Mouse (Mus musculus) C2C12 (cell line): ENCODE measurements around the gene Rpl6. TPM values are rescaled to one million over a fixed set of nuclear protein-coding genes. Genes with fewer than 3 reads are reported as not detected.

ENCODE experiments used
- H3K27me3 ChIP-seq: one replicate; pipeline ENCODE4 v1.6.1; 2011; ENCODE audit not compliant: control insufficient read depth, insufficient read depth, insufficient read length
- H3K36me3 ChIP-seq: one replicate; pipeline ENCODE4 v1.6.1; 2011; ENCODE audit not compliant: control insufficient read depth, insufficient read depth
- H3K4me3 ChIP-seq: one replicate; pipeline ENCODE4 v1.5.1; 2011; ENCODE audit warnings: mild to moderate bottlenecking, control low read depth; ENCODE audit not compliant: poor library complexity, insufficient read depth, severe bottlenecking
- H3K79me2 ChIP-seq: one replicate; pipeline ENCODE4 v1.6.1; 2011; ENCODE audit not compliant: control insufficient read depth, insufficient read depth
- H3K79me3 ChIP-seq: one replicate; pipeline ENCODE4 v1.6.1; 2011; ENCODE audit warnings: low read depth, control low read depth
- H3ac ChIP-seq: one replicate; pipeline ENCODE3; 2011; ENCODE audit warnings: low read depth; ENCODE audit not compliant: control insufficient read depth, insufficient read length
- CEBPB ChIP-seq: IDR thresholded peaks from one replicate; pipeline ENCODE4 v1.6.1; 2011; ENCODE audit warnings: low read depth, mild to moderate bottlenecking, control low read depth, moderate library complexity
- CTCF ChIP-seq: IDR thresholded peaks from one replicate; pipeline ENCODE4 v1.5.1; 2011; ENCODE audit not compliant: control insufficient read depth, insufficient read depth, insufficient read length
- FOSL1 ChIP-seq: IDR thresholded peaks from one replicate; pipeline ENCODE4 v1.8.0; 2011; ENCODE audit warnings: mild to moderate bottlenecking, low read length; ENCODE audit not compliant: poor library complexity, insufficient read depth, severe bottlenecking
- MAX ChIP-seq: IDR thresholded peaks from one replicate; pipeline ENCODE4 v1.6.1; 2011; ENCODE audit warnings: mild to moderate bottlenecking, control low read depth
- MYOD1 ChIP-seq: IDR thresholded peaks from one replicate; pipeline ENCODE4 v1.6.1; 2011; ENCODE audit warnings: low read depth; ENCODE audit not compliant: control insufficient read depth, insufficient read length
- MYOG ChIP-seq: IDR thresholded peaks from one replicate; pipeline ENCODE4 v1.6.1; 2011; ENCODE audit not compliant: control insufficient read depth, insufficient read length; ENCODE audit errors: extremely low read depth
- USF1 ChIP-seq: IDR thresholded peaks from one replicate; pipeline ENCODE4 v1.6.1; 2011; ENCODE audit warnings: low read depth, mild to moderate bottlenecking, control low read depth, moderate library complexity
- polyA plus RNA-seq: library from polyadenylated mRNA; unstranded; fragments of >200 nt; fragmentation: generic; extraction: Trizol; gene quantifications from one replicate; pipeline ENCODE4 v1.2.1, GENCODE M21; 2012; ENCODE audit warnings: missing spikeins

Gene Rpl6
- polyA plus RNA-seq, 1 experiment, result 1,946 TPM

DNA sequence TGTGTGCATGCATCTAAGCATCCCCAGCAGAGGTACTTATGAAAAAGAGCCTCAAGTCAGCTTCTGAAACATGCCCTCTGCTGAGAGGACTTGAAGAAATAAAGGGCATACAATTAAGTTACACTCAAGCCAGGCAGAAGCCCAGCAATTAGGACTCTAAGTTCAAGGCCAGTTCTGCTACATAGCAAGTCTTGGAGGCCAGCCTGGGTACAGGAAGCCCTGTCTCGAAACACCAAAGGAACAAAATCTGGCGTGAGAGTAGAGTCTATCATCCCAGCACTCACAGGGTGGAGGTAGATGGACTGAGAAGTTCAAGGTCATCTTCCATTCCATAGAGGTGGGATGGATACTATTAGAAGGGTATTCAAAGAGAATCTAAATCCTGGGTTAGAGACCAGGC lies 19.9 kb upstream of the Rpl6 start:
- H3K79me3 ChIP-seq, result peaks cover 97% of the 10 kb centered on the region
- H3K27me3 ChIP-seq, result no peaks in the 10 kb centered on the region
- H3K4me3 ChIP-seq, result no peak overlapping the region
- H3ac ChIP-seq, result no peak overlapping the region
- peaks cover 100% of the 10 kb centered on the region for H3K79me2 ChIP-seq
- TF ChIP-seq CTCF, result no peak
- no peak for TF ChIP-seq MAX
- TF ChIP-seq FOSL1, result no peak
- TF ChIP-seq MYOD1, result no peak
- no peak for TF ChIP-seq MYOG
- no peak for TF ChIP-seq CEBPB
- TF ChIP-seq USF1, result no peak
- H3K36me3 ChIP-seq, result peaks cover 7% of the 10 kb centered on the region

DNA sequence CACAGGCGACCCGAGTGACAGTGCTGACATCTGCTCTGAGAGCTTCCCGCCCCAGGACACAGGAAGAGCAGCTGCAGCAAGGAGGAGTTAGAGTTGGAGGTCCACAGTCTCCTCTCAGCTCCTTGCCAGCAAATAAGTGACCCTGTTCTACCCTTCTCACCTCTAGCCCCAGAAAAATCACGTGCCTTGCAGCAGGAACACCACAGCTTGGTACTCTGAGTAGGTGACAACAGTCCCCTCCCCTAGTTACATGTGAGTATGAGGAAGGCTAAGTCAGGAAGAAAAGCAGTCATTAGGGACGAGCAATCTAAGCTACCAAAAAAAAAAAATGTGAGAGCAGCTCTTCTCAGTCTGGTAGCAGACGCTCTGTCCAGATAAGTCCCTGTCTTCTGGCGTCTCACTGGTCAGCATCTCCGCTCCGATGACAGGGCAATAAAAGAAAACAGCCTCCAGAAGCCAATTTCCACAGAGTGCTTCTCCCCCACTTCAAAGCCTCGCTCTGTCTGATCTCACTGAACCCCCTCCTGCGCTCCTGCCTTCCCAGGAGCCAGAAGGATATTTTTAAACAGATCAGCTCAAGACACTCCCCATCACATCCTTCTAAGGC lies 19.2 kb upstream of the Rpl6 start:
- TF ChIP-seq FOSL1 (no peak), CTCF (no peak), MAX (no peak), MYOG (no peak), MYOD1 (no peak), CEBPB (no peak), USF1 (no peak)
- Histone ChIP-seq H3K79me2 (peaks cover 100% of the 10 kb centered on the region), H3K36me3 (peaks cover 7% of the 10 kb centered on the region), H3K4me3 (no peak overlapping the region), H3K27me3 (no peaks in the 10 kb centered on the region), H3ac (no peak overlapping the region), H3K79me3 (peaks cover 97% of the 10 kb centered on the region)

- Histone ChIP-seq H3K79me3 (peaks cover 81% of the 10 kb centered on the region), H3ac (no peak overlapping the region), H3K27me3 (no peaks in the 10 kb centered on the region), H3K36me3 (peaks cover 7% of the 10 kb centered on the region), H3K4me3 (no peak overlapping the region), H3K79me2 (peaks cover 86% of the 10 kb centered on the region)
- TF ChIP-seq MYOD1 (no peak), FOSL1 (no peak), CEBPB (no peak), CTCF (no peak), MAX (no peak), MYOG (no peak), USF1 (no peak)
These were observed 16.7 kb upstream of the Rpl6 start for GRCm38 (mm10) chr5:121187580-121188001.

- TF ChIP-seq CTCF, result no peak
- no peak for TF ChIP-seq USF1
- TF ChIP-seq CEBPB, result no peak
- TF ChIP-seq FOSL1, result no peak
- TF ChIP-seq MAX, result no peak
- no peak for TF ChIP-seq MYOG
- no peak overlapping the region for H3K4me3 ChIP-seq
- H3K79me3 ChIP-seq, result peaks cover 74% of the 10 kb centered on the region
- no peaks in the 10 kb centered on the region for H3K27me3 ChIP-seq
- H3K36me3 ChIP-seq, result peaks cover 7% of the 10 kb centered on the region
- H3ac ChIP-seq, result no peak overlapping the region
- peaks cover 79% of the 10 kb centered on the region for H3K79me2 ChIP-seq
These were observed 16.0 kb upstream of the Rpl6 start for GRCm38 (mm10) chr5:121188265-121188664.

DNA sequence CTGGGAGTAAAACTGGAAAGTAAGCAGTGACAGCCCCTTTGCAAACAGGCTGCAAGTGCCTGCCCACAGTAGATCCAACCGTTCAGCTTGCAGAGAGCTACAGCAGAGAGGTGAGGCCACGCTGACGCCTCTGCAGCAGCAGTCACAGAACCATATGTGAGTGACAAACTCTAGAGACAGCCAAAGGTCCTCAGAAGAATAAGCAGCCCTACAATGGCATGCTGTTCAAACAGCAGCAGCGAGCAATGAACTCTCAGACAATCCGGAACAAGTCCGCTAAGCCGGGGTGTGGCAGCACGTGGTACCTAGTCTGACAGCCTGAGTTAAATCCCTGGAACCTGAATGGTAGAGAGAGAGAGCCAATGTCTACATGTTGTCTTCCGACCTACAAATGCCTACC lies 15.1 kb upstream of the Rpl6 start:
- TF ChIP-seq MYOD1 (no peak), MYOG (no peak)
- no peak overlapping the region for H3K4me3 ChIP-seq

GRCm38 (mm10) chr5:121190210-121190835 lies 14.0 kb upstream of the Rpl6 start:
- H3K79me3 ChIP-seq, result peaks cover 54% of the 10 kb centered on the region
- H3K79me2 ChIP-seq, result peaks cover 58% of the 10 kb centered on the region
- H3K27me3 ChIP-seq, result no peaks in the 10 kb centered on the region
- H3K4me3 ChIP-seq, result peak overlapping the region; percentile 89
- TF ChIP-seq MYOD1 (no peak), CEBPB (no peak), CTCF (no peak), USF1 (no peak), FOSL1 (no peak), MYOG (no peak), MAX (no peak)
- peak overlapping the region; percentile 89 for H3ac ChIP-seq
- H3K36me3 ChIP-seq, result peaks cover 7% of the 10 kb centered on the region

More for the DNA sequence above, 15.1 kb upstream of the Rpl6 start:
- H3K27me3 ChIP-seq, result no peaks in the 10 kb centered on the region
- peaks cover 70% of the 10 kb centered on the region for H3K79me2 ChIP-seq
- peaks cover 7% of the 10 kb centered on the region for H3K36me3 ChIP-seq
- H3ac ChIP-seq, result no peak overlapping the region
- peaks cover 65% of the 10 kb centered on the region for H3K79me3 ChIP-seq
